Mouse (Mus musculus): ENCODE measurements around the gene Pgm3.

DNA sequence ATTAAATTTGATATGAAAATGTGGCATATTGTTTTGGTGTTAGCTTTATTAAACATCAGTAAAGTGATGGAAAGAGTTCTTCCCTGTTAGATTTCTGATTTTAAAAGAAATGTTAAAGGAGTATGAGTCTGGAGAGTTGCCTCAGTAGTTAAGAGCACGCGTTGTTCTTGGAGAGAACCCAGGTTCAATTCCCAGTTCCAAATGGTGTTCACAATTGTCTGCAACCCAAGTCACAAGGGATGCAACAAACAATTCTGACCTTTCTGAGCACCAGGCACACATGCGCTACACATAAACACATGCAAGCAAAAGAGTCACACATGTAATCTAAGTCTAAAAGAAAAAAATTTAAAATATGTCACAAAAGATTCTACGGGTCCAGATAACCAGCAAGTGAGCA, 56.8 kb downstream of the Pgm3 start:
- TF ChIP-seq CTCF (IDR thresholded peaks at IDR 0.05; ENCODE audit: insufficient read depth, low read length) (no peak), POLR2A (IDR thresholded peaks at IDR 0.05; ENCODE audit: borderline replicate concordance, extremely low read depth, low read depth, low read length) (no peak)

Data from lung, adult 2 months (tissue).